Mouse (Mus musculus) kidney, postnatal 0 days (tissue): ENCODE results near the gene Hdac4. TPM values are rescaled to one million over a fixed set of nuclear protein-coding genes. Genes with fewer than 3 reads are reported as not detected.

ENCODE experiments used
- ATAC-seq: fragments of 200-750 bp; cut with Nextera tagmentation; replicated peaks from 2 replicates; pipeline ENCODE4 v1.8.0; 2017; ENCODE audit warnings: low read depth, moderate number of reproducible peaks, moderate TSS enrichment, moderate library complexity; ENCODE audit not compliant: low FRiP score
- DNase-seq: peaks from one replicate; pipeline ENCODE4 v3.0.0-alpha.2; 2016; ENCODE audit warnings: low spot score
- H3K27ac ChIP-seq: fragments of 300-500 bp; sonication (generic); 2 replicates; pipeline ENCODE4 v1.5.1; 2014; ENCODE audit warnings: mild to moderate bottlenecking
- H3K27me3 ChIP-seq: fragments of 300-500 bp; sonication (generic); 2 replicates; pipeline ENCODE4 v1.6.1; 2014; ENCODE audit warnings: low read length, mixed read lengths; ENCODE audit not compliant: insufficient read depth
- H3K36me3 ChIP-seq: fragments of 300-500 bp; sonication (generic); 2 replicates; pipeline ENCODE4 v1.6.1; 2014; ENCODE audit warnings: low read length, mixed read lengths; ENCODE audit not compliant: insufficient read depth
- H3K4me1 ChIP-seq: fragments of 300-500 bp; sonication (generic); replicated peaks from 2 replicates; pipeline ENCODE4 v1.6.1; 2014; ENCODE audit warnings: antibody characterized with exemption, low read length, mixed read lengths; ENCODE audit not compliant: insufficient read depth
- H3K4me2 ChIP-seq: fragments of 300-500 bp; sonication (generic); 2 replicates; pipeline ENCODE4 v1.6.1; 2014; ENCODE audit warnings: mild to moderate bottlenecking, low read length, moderate library complexity, mixed read lengths
- H3K4me3 ChIP-seq: fragments of 300-500 bp; sonication (generic); replicated peaks from 2 replicates; pipeline ENCODE4 v1.5.1; 2014; ENCODE audit warnings: low read depth, low read length
- H3K9ac ChIP-seq: fragments of 300-500 bp; sonication (generic); 2 replicates; pipeline ENCODE4 v1.6.1; 2014; ENCODE audit warnings: low read depth, low read length
- H3K9me3 ChIP-seq: fragments of 300-500 bp; sonication (generic); replicated peaks from 2 replicates; pipeline ENCODE4 v1.6.1; 2016; ENCODE audit warnings: low read length, inconsistent platforms, mixed read lengths
- CTCF ChIP-seq: IDR thresholded peaks from 2 replicates; pipeline ENCODE4 v1.5.1; 2016; ENCODE audit warnings: antibody characterized with exemption, low read depth, mild to moderate bottlenecking, moderate library complexity
- WGBS: fragments of 180-500 bp; shearing (Covaris S2); extraction: QIAGEN DNeasy Blood & Tissue Kit; methylation state at CpG from one replicate; pipeline ENCODE4 v1.1.7; 2014; 5-methylcytosine and 5-hydroxymethylcytosine counted together
- polyA plus RNA-seq: library from polyadenylated mRNA; unstranded; fragments of >200 nt; fragmentation: Nextera tagmentation; extraction: Ambion mirVana; gene quantifications from 2 replicates; pipeline ENCODE4 v1.2.1, GENCODE M21; 2015

Gene Hdac4
- polyA plus RNA-seq, 1 experiment from 2014 or later = 13.9 TPM

DNA sequence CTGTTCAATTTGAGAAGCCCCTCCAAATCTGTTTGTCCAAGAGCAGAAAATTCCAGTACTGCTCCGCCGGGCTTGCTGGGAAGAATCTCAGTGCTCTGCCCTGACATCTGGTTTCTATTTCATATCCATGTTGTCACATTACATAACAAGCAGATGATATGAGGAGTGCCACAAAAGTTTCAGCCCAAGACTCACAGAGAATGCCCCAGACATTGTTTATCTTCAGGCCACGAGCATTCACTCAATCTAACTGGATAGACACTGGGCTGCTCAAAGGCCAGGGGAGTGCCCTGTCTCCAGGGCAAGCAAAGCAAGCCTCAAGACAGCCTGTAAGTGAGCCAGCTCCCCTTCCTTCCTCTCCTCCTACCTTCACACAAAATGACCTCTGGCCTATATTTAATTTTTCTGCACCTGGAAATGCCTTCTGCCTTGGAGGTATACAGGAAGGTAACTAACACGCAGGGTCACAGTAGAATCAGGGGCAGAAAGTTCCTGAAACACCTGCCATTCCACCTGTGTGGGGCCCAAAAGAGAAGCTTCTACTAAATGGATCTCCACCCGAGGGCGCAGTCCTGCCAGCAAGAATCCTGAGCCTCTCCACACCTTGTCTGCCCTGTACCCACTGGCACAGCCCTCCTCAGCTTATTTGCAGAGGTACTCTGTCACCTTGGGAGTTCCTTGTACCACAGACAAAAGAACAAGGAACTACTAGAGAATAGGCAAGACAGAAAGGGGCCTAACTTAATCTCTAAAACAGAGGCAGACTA, 82.1 kb downstream of the Hdac4 start:
- Histone ChIP-seq H3K27me3 (no peaks in the 10 kb centered on the region), H3K27ac (no peak overlapping the region), H3K9me3 (no peaks in the 10 kb centered on the region), H3K4me3 (no peak overlapping the region), H3K9ac (no peak overlapping the region), H3K36me3 (no peaks in the 10 kb centered on the region), H3K4me1 (no peaks in the 10 kb centered on the region), H3K4me2 (no peak overlapping the region)
- ATAC-seq (no peak), DNase-seq (no peak)
- no peak; the same call in 1 of the 2 replicates for TF ChIP-seq CTCF
- WGBS = 61% methylated on average over 6 of the region's 6 CpGs

DNA sequence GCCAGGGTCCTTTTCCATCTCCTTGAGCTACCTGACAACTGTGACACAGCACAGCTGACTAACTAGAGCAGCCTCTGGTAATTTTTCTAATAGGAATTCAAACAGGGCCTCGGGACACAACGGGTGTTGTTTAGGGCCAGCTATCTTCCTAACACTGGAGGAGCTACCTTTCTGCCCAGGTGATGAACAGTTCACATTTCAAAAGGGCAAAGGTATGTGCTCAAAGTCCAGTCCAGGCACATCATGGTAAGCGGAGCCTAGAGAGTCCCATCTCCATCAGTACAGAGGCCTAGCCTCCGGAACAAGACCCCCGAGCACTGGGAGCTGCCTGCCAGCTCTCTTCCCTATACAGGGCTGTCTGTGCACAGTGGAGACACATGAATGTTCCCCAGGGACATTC, 82.9 kb downstream of the Hdac4 start:
- no peak overlapping the region for H3K4me3 ChIP-seq
- DNase-seq (no peak), ATAC-seq (no peak)
- H3K9ac ChIP-seq = no peak overlapping the region
- H3K4me1 ChIP-seq = no peaks in the 10 kb centered on the region
- no peaks in the 10 kb centered on the region for H3K9me3 ChIP-seq
- H3K4me2 ChIP-seq = no peak overlapping the region
- no peaks in the 10 kb centered on the region for H3K36me3 ChIP-seq
- 82% methylated on average over 5 of the region's 5 CpGs for WGBS
- H3K27ac ChIP-seq = no peak overlapping the region
- TF ChIP-seq CTCF = no peak
- no peaks in the 10 kb centered on the region for H3K27me3 ChIP-seq

DNA sequence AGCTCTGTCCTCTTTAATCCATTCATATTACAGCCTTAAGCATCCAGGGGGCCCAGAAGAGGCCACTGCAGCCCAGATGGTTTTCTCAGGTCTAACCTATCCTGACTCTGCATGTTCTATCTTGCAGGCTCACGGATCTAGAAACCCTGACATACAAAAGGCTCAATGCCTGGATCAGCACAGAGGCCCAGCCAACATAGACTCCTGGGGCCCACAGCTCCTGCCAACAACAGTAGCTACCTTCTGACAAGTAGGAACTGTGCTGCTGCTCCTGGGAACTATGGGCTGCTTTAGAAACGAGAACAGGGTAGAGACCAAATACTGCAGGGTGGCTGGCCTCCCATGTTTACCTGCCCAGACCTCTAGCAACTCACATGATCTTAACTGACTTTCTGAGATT, 83.9 kb downstream of the Hdac4 start:
- Histone ChIP-seq H3K9ac (no peak overlapping the region), H3K4me2 (no peak overlapping the region), H3K9me3 (no peaks in the 10 kb centered on the region), H3K36me3 (no peaks in the 10 kb centered on the region), H3K27me3 (no peaks in the 10 kb centered on the region), H3K27ac (no peak overlapping the region), H3K4me1 (no peaks in the 10 kb centered on the region), H3K4me3 (no peak overlapping the region)
- DNase-seq (no peak), ATAC-seq (no peak)
- WGBS = 66% methylated on average over 2 of the region's 2 CpGs
- TF ChIP-seq CTCF = no peak

DNA sequence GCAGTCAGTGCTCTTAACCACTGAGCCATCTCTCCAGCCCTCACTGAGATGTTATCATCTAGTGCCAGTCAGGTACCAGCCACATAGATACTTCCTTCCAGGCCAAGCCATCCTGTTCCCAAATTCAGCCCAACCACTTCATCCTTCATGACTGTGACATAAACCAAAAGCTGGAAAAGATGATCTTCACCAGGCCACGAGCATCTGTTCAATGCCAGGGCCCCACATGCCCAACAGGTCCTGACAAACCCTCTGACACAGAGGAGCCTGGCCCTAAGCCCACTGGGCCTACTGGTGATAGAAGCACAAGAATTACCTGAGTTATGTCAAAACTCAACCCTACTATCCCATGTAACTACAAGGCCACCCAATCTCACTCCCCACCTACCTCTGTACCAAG, 84.5 kb downstream of the Hdac4 start:
- TF ChIP-seq CTCF = no peak
- no peaks in the 10 kb centered on the region for H3K36me3 ChIP-seq
- H3K4me2 ChIP-seq = no peak overlapping the region
- H3K27ac ChIP-seq = no peak overlapping the region
- WGBS = 90% methylated on average over 1 of the region's 1 CpGs
- H3K4me3 ChIP-seq = no peak overlapping the region
- H3K4me1 ChIP-seq = no peaks in the 10 kb centered on the region
- H3K9me3 ChIP-seq = no peaks in the 10 kb centered on the region
- ATAC-seq (no peak), DNase-seq (no peak)
- H3K9ac ChIP-seq = no peak overlapping the region
- no peaks in the 10 kb centered on the region for H3K27me3 ChIP-seq

DNA sequence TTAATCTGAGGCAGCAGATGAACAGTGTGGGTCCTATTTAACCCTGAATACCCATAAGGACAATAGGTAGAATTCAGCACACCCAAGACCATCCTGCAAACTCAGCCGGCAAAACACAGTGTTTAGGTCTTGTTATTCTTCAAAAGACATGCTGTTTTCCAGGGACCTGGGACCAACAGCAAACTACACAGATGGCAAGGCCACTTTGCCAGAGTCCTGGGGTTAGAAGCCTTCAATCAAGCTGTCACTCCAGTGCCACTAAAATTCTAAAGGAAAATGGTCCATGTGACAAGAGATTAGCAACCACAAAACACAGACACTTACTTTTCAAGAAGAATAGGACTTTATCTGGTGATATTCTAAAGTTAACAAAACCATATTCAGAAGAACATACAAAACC, 86.3 kb downstream of the Hdac4 start:
- DNase-seq (no peak), ATAC-seq (no peak)
- Histone ChIP-seq H3K27me3 (no peaks in the 10 kb centered on the region), H3K9ac (no peak overlapping the region), H3K4me1 (no peaks in the 10 kb centered on the region), H3K4me3 (no peak overlapping the region), H3K4me2 (no peak overlapping the region), H3K9me3 (no peaks in the 10 kb centered on the region), H3K27ac (no peak overlapping the region), H3K36me3 (no peaks in the 10 kb centered on the region)
- no peak for TF ChIP-seq CTCF
- WGBS = 91% methylated on average over 1 of the region's 1 CpGs

DNA sequence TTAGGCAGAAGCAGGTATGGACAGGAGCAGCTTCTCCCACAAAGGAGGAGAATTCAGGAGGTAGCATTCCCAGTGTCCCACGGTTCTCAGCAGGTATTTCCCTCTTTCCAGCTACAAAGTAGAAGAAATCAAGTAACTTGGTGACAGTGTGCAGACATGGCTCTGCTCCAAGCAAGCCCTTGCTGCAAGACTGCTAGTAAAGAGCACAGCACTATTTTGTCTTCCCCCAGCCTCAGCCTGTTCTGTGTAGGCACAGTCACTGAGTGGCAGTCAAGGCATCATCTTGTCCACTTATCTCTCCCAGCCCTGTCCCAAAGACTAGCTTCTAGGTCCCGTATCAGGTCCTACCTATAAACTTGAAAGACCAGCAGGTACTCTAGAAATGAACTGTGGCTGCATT, 86.9 kb downstream of the Hdac4 start:
- TF ChIP-seq CTCF = no peak
- 93% methylated on average over 2 of the region's 2 CpGs for WGBS
- no peak for ATAC-seq
- Histone ChIP-seq H3K36me3 (no peaks in the 10 kb centered on the region), H3K9ac (no peak overlapping the region), H3K4me1 (no peaks in the 10 kb centered on the region), H3K27me3 (no peaks in the 10 kb centered on the region), H3K4me2 (no peak overlapping the region), H3K4me3 (no peak overlapping the region), H3K9me3 (no peaks in the 10 kb centered on the region), H3K27ac (no peak overlapping the region)
- DNase-seq = no peak

DNA sequence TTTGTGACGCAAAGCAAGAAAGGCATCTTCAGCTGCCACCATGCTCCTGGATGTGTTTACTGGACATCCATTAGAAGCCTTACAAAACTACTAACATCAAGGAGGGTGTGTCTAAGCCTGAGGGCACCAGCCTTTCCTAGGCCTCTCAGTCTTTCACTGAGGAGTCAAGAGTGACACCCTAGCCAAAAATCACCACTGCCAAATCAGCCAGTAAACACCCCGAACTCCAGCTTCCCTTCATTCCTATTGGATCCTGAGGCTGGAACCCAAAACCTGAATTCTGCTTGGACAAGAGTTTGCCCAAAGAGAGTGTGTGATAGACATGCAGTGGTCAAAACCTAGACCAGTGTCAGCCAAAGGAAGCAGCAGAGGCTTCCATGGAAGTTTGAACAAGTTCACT, 87.5 kb downstream of the Hdac4 start:
- Histone ChIP-seq H3K36me3 (no peaks in the 10 kb centered on the region), H3K9ac (no peak overlapping the region), H3K4me3 (no peak overlapping the region), H3K4me1 (no peaks in the 10 kb centered on the region), H3K4me2 (no peak overlapping the region), H3K27me3 (no peaks in the 10 kb centered on the region), H3K27ac (no peak overlapping the region), H3K9me3 (no peaks in the 10 kb centered on the region)
- TF ChIP-seq CTCF = no peak
- no peak for DNase-seq
- 91% methylated on average over 2 of the region's 2 CpGs for WGBS
- ATAC-seq = no peak
